Mouse (Mus musculus): ENCODE data around the gene Hist2h3c1. TPM values are rescaled to one million over a fixed set of nuclear protein-coding genes. Genes with fewer than 3 reads are reported as not detected.
A peak's percentile ranks its signal among the peaks of the same experiment; 100 is the strongest.

Hist2h3c1 gene
- total RNA-seq, 2 experiments from 2014 or later: not detected

GRCm38 (mm10) chr3:96255926-96256593 is 9.6 kb downstream of the Hist2h3c1 start:
- DNase-seq (ENCODE audit: low spot score in 2 of 2): no peak

DNA sequence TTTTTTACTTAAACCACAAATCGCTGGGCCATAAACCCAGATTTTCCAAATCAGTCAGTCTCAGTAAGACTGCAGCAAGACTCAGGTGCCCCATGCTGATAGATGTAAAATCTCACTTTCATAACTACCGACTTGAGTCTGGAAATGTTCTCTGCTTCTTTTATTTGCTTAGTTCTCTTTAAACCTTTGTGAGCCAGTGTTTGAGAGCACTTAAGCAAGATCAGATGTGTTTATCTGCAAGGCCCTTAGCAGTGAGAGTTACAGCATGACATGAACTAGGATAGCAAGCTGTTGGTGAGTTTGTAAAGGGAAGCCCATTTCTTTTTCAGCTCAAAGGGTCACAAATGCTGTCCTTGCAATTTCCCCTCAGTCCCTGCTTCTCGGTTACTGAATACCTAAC is 10.7 kb downstream of the Hist2h3c1 start:
- DNase-seq (ENCODE audit: low spot score in 2 of 2): no peak

DNA sequence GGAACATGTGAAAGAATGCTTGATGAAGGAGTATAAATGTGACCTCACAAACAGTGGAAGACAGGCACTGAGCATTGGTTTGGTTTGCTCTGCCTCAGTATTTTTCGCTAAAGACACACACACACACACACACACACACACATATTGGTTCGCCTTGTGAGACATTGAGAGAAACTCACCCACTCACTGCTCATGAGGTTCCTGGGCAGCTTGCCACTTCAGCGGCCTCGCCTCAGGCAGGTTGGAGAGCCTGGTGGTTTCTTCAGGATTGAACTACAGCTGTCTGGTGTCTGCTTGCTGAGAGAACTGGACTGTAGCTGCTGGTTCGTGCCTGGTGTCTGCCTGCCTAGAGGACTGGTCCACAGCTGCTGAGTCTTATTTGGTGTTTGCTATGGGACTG is 13.7 kb downstream of the Hist2h3c1 start:
- no peak for DNase-seq (ENCODE audit: low spot score in 2 of 2)

DNA sequence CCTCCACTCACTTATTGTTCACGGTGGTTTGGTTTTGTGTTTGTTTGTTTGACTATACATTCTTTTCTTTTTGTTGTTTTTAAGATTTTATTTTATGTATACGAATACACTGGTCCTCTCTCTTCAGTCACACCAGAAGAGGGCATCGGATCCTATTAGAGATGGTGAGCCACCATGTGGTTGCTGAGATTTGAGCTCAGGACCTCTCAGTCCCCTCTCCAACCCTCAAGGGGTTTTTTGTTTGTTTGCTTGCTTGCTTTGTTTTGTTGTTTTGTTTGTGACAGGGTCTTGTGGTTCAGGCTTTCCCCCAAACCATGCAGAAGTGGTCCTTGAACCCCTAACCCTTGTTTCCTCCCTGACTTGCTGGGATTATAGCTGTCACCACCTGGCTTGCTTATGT is 15.1 kb downstream of the Hist2h3c1 start:
- DNase-seq (ENCODE audit: low spot score in 2 of 2): no peak

- DNase-seq (ENCODE audit: low spot score in 2 of 2): peak; percentile 60 to 77
Measured at GRCm38 (mm10) chr3:96262216-96262875, 15.9 kb downstream of the Hist2h3c1 start.

GRCm38 (mm10) chr3:96262979-96263550 is 16.6 kb downstream of the Hist2h3c1 start, which contains the start of gene Hist2h4:
Hist2h4 (minus strand) TSS chr3:96263311.
- peak; percentile 98 for DNase-seq (ENCODE audit: low spot score in 2 of 2)

DNA sequence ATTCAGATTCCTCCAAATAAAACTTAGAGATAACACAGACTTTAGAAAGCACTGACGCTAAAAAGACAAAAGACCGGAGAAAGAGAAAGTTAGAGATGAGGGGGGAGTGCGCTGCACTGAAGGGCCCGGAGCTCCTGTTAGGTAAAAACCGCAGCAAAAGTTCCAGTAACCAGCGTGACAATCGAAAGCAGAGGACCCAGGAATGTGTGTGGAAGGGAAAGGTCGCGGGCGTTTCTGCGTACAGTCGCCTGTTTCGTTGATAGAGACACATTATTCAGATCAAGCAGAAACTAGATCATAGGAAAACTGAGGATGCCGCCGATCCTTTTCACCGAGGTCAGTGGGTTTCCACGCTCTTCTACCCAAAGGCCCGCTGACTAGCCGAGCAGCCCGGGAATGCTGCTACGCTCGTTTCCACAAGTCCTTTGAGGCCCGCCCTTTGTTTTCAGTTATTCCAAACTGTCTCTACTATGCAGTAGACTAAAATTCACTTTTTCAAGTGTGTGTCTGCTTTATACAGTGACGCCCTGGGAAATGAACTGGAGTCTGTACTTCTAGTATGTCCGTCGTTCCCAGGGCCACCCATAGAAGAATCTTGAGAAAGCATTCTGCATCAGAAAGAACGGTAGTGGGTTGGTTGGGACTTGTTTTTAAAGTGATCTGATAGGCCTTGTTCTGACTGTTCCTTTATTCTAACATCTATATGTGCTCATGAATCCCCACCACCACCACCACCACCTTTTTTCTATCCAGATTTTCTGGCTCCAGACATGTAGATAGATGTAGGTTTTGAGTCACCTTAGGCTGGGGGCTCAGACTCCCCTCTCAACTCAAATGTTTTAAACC is 17.3 kb downstream of the Hist2h3c1 start:
- DNase-seq (ENCODE audit: low spot score in 2 of 2): peak in 1 of 2 experiments; percentile 54

DNA sequence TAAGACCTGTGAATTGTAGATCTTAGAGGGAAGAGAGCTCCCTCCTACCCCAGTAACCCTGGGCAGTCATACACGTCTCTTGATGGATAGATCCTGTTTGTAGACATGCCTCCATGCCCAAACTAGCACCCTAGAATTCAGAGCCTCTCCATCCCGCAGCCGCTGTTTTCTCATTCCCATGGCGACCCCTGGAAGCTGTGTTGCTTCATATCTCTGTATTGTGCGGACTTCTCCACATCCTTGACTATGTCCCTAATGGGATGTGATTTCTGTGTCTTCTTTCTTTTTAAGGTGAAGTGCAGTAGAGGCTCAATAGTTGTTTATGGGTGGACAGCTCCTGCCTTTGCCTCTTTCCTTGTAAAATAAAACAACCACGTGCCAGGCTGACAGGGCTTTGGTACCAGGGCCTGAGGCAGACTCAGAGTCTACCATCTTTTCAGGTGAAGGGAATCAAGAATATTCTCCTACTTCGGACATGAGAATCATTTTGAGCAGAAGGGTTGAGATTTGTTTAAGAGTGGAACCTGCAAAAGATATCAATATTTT is 18.0 kb downstream of the Hist2h3c1 start:
- no peak for DNase-seq (ENCODE audit: low spot score in 2 of 2)

DNA sequence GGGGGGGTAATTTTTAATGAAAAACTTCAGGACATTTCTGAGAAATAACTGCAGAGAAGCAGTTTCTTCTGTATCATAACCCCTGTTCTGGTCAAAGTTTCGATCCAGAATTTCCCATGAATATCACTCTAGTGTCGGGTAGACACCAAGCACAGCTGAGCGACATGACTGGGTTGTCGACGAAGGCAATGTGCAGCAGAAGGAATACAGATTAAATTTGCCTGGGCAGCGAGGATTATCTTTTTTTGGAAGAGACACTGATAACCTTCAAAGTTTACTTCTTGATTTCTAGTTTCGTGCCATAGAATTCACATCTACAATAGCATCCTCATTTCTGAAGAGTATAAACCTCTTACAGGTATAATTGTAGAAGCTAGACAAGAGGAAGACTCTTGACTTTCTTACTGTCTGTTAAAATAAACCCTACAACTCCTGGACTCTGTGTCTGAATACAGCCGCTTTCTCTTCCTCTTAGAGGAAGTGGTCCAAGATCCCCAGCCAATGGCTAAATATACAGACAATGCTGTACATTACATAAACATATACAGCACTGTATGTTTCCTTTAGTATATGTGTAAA is 19.7 kb downstream of the Hist2h3c1 start:
- DNase-seq (ENCODE audit: low spot score in 2 of 2): no peak

DNA sequence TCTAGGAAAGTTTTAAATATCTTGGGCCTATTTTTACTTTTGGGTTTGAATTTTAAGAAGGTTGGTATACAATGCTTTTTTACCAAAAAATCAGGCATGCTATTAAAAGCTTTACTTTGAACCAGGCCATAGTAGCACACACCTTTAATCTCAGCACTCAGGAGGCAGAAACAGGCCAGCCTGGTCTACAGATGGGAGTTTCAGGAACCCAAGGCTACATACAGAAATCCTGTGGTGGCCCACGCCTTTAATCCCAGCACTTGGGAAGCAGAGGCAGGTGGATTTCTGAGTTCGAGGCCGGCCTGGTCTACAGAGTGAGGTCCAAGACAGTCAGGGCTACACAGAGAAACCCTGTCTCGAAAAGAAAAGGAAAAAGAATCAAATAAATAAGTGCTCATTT is 21.1 kb downstream of the Hist2h3c1 start:
- no peak for DNase-seq (ENCODE audit: low spot score in 2 of 2)

- DNase-seq (ENCODE audit: low spot score in 2 of 2): peak; percentile 83 to 88
Measured at GRCm38 (mm10) chr3:96268051-96268775, 21.7 kb downstream of the Hist2h3c1 start, which contains the start of gene Hist2h3b. Hist2h3b (plus strand) TSS chr3:96268654.

DNA sequence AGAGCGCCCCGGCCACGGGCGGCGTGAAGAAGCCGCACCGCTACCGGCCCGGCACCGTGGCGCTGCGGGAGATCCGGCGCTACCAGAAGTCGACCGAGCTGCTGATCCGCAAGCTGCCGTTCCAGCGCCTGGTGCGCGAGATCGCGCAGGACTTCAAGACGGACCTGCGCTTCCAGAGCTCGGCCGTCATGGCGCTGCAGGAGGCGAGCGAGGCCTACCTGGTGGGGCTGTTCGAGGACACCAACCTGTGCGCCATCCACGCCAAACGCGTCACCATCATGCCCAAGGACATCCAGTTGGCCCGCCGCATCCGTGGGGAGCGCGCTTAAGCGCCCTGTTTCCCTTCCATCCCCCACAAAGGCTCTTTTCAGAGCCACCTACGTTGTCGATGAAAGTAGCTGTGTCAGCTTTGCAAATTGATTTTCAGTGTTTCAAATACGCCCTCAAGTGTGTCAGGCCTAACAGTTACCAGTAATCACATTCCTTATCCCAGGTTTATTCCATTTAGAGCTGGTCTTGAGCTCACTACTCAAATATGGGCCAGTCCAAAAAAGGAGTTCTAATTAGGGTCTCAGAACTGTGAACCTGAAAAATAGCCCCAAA is 22.4 kb downstream of the Hist2h3c1 start:
- DNase-seq (ENCODE audit: low spot score in 2 of 2): peak in 1 of 2 experiments; percentile 33

DNA sequence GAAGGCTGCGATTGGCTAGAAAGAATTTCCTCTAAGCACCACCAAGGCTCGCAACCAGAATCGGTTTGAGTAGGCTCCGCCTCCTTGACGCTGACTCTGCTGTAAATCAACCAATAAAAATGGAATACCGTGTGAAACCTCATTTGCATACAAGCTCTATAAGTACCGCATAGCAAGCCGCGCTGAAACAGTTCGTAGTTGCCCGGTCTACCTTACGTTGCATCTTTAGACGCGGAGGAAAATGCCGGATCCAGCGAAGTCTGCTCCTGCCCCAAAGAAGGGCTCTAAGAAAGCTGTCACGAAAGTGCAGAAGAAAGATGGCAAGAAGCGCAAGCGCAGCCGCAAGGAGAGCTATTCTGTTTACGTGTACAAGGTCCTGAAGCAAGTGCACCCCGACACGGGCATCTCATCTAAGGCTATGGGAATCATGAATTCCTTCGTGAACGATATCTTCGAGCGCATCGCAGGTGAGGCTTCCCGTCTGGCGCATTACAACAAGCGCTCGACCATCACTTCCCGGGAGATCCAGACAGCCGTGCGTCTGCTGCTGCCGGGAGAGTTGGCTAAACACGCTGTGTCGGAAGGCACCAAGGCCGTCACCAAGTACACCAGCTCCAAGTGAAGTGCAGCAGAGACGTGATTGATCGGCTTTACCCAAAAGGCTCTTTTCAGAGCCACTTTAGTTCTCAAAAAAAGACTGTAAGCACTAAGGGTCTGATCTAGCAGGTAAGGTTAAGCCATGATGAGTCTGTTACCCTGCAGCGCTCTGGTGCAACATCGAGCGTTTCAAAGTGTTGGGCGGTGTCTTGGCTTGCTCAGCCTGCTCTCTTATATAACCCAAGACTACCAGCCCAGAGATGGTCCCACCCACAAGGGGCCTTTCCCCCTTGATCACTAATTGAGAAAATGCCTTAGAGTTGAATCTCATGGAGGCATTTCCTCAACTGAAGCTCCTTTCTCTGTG is 23.3 kb downstream of the Hist2h3c1 start, which contains the start of gene Hist2h2bb:
Gene Hist2h2bb (plus strand): TSS at position 242 of the 964 bp plus-strand sequence.
- peak; percentile 92 to 97 for DNase-seq (ENCODE audit: low spot score in 2 of 2)

- no peak for DNase-seq (ENCODE audit: low spot score in 2 of 2)
Measured at GRCm38 (mm10) chr3:96273591-96274465, 27.3 kb downstream of the Hist2h3c1 start.

- DNase-seq (ENCODE audit: low spot score in 2 of 2): no peak
Measured at GRCm38 (mm10) chr3:96277428-96277799, 30.9 kb downstream of the Hist2h3c1 start.

DNA sequence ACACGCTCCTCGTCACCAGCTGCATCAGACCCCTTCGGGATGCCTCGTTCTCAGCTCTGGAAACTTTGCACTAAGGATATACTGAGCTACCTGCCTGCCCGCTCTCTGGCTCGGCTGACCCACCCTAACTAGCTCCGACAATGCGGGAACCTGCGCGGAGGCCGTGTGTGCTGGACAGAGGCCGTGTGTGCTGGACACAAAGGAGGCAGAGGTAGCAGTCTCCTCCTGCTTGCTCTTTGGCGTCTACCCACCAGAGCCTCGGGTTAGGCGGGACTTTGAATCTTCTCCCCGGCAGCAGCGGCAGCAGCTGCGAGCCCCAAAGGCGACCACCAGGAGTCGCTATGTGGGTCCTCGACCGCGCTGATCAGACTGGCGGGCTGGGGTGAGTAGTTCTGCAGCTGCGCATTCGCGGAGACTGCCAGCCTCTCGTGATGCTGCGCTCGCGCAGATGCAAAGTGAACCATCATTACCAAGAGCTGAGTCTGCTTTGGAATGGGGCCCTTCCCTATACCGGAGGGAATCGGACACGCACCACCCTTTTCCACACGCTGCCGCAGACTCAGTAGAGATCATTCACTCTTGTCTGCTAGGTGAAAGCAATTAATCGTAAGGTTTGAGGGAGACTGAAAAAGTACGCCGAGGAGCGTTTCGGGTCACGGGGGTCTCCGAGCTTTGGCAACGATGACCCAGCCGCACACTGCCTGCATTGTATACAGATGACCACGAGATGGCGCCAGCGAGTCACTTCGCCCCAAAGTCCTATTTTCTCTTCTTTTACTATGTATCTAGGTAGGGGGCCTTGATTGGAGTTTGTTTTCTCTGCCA is 31.5 kb downstream of the Hist2h3c1 start:
- DNase-seq (ENCODE audit: low spot score in 2 of 2): peak; percentile 93 to 94

Data from layer of hippocampus, postnatal 14 days (tissue).